Mouse (Mus musculus) heart, adult 9 months (tissue): ENCODE measurements around the gene Astn2.
"Not testable (repeated sequence)": the region's sequence is repeated elsewhere in the genome, so short reads cannot be mapped to it uniquely, and the experiment has no call there.

Source experiments
- DNase-seq, 2 experiments: peaks; one replicate each; pipeline ENCODE4 v3.0.0; 2022; ENCODE audit warnings: low spot score in 2 of 2

The Astn2 gene

DNA sequence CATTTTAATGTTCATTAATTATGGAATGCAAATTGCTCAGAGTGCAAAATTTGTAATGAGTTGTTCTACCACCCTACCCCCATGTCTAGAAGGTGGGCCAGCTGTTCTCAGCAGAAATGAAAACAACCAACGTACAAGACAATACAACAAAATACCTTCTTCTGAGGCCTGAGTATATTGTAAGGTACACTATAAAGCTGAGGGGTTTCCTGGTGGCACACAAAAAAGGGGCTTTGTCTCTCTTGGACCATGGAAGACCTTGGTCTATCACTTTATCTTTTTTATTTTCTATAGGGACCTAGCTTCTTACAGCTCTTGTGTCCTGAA, 645.6 kb downstream of the Astn2 start:
- no peak for DNase-seq

- DNase-seq = no peak
Observed at GRCm38 (mm10) chr4:65758174-65758874, 646.1 kb downstream of the Astn2 start.

GRCm38 (mm10) chr4:65752941-65753340, 651.5 kb downstream of the Astn2 start:
- DNase-seq = no peak

DNA sequence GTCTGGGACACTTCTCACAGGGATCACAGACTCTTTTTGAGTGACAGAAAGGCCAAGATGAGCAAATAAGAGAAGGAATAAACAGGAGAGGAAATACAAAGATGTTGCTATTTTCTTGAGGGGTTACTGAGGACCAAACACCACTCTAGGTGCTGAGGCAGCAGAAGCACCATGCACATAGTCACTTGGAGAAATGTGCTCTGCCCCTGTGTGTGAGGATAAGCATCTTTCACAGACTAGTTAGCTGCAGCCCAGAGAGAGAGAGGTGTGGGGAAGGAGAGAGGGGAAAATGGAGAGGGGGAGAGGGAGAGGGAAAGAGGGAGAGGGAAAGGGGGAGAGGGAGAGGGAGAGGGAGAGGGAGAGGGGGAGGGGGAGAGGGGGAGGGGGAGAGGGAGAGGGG, 659.6 kb downstream of the Astn2 start:
- no peak for DNase-seq

- DNase-seq = no peak
Observed at GRCm38 (mm10) chr4:65744088-65744610, 660.3 kb downstream of the Astn2 start.

DNA sequence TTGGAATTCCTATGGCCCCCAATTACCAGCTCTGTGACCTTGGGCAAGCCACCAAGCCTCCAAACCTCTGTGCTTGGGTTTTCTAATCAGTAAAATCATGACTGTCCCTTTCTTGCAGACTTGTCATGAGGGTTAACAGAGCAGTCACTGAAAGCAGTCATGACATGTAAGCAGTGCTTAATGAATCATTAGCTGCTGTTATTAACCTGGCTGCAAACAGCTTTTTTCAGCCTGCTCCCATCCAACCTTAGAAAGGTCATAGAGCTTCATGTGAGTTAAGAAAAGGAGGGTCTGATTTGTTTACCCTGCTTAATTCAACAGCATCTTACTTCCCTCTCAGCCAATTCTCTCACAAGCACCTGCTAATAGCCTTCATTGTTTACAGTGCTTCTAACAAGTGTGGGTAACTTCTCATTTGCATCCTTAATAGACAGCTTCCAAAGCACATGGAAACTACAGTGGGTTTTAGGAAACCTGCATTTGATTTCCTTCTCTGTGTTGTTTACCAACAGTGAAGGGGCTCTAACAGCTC, 661.2 kb downstream of the Astn2 start:
- no peak for DNase-seq

DNA sequence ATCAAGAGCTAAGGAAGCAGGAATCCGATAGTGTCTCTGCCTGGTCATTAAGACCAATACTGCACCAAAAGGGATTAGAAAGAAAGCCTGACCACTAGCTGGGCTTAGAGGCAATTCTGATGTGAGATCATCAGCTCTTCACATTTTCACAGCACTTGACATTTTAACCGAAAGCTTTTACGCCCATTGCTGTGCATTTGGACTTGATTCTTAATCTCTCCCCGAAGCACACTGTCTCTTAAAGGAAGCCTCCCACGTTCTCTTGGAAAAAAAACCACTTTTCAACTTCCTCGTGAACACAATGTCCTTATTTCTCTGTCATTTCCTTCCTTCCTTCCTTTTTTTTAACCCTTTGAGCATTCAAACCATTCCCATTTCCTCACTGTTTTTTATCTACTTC, 680.0 kb downstream of the Astn2 start:
- DNase-seq = no peak

DNA sequence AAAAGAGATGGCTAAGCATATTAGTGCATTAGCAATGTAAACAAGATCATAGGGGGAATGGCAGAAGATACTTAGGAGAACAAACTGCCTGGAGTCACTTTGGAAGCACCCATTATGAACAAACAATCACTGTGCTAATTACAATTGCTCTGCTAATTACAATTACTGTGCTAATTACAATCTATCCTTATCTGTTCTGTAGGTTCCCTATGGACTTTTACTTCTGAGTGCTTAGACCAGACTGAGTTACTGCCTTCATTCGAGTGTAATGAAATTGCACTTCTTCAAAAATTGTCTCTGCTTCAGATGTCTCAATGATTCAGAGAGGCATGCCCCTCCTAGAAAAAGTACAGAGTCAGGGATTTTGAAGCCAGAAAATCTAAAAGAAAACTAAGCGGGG, 684.8 kb downstream of the Astn2 start:
- no peak for DNase-seq

- no peak for DNase-seq
Observed at GRCm38 (mm10) chr4:65717899-65718298, 686.5 kb downstream of the Astn2 start.

GRCm38 (mm10) chr4:65716086-65716485, 688.3 kb downstream of the Astn2 start:
- DNase-seq = no peak

- DNase-seq = no peak
Observed at GRCm38 (mm10) chr4:65711678-65712077, 692.7 kb downstream of the Astn2 start.

GRCm38 (mm10) chr4:65710623-65711022, 693.8 kb downstream of the Astn2 start:
- DNase-seq = no peak

- DNase-seq = no peak
Observed at GRCm38 (mm10) chr4:65701848-65702247, 702.6 kb downstream of the Astn2 start.

GRCm38 (mm10) chr4:65699743-65700361, 704.6 kb downstream of the Astn2 start:
- no peak for DNase-seq

DNA sequence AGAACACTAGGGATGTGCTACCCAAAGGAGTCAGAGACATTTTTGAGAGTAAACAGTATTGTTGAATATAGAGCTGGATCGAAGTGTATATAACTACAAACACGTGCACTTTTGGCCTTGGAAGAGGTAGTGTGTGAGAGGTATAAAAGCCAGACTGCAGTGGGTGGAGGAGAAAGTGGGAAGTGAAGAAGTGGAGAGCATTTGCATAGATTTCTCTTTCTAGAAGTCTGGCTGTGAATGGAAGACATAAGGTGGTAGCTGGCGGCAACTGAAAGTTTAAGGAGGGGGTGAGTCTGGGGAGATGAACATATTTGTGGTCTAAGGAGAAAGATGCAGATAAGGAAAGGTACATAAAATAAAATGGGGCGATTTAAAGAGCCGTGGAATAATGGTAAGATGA, 709.2 kb downstream of the Astn2 start:
- no peak for DNase-seq

DNA sequence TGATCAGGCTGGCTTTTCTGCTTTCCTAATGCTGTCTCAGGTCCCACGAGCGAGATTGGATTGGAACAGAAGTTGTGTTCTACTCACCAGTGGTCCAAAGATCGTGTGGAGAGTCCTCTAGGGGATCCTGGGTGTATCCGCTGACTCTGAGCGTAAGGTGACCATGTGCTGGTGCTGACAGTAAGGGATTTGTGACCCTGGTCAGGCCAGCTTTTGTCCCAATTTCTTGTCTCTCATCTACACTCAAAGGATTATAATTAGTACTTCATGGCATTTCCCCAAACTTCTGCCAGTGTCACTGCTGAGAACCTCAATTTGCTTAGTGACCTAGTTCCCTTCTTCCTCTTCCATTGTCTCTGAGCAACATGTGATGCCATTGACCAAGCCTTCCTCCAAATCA, 710.4 kb downstream of the Astn2 start:
- no peak for DNase-seq

- no peak for DNase-seq
Observed at GRCm38 (mm10) chr4:65687006-65687723, 717.2 kb downstream of the Astn2 start.

DNA sequence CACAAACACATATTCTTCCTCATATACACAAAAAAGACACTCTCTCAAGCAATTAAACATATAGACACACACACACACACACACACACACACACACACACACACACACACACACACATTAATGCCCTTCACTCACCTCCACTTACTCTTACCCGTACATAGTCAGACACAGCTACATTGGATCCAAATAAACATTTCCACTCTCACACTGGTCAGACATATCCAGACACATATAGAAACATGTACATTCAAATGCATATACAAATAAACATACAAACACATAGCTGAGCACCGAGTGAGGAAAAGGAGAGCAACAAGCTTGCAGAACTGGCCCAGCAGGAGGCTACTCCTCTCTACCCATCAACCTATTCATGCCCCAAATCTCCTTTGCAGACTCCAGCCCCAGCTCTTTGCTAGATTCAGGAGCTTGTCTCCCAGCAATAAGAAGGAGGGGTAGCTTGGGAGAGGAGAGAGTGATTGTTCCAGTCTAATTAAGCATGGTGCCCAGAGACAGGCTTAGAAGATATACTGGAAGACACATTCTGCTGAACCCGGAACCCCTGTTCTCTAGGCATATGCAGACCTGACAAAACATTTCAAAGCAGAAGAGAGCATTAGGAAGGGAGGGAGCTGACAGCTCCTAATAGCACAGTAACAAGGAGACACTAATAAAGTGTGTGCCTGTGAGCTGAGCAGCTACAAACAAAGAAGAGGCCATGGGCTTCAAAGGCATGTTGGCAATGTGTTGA, 718.0 kb downstream of the Astn2 start:
- DNase-seq = no peak

- no peak for DNase-seq
Observed at GRCm38 (mm10) chr4:65684401-65684800, 720.0 kb downstream of the Astn2 start.

DNA sequence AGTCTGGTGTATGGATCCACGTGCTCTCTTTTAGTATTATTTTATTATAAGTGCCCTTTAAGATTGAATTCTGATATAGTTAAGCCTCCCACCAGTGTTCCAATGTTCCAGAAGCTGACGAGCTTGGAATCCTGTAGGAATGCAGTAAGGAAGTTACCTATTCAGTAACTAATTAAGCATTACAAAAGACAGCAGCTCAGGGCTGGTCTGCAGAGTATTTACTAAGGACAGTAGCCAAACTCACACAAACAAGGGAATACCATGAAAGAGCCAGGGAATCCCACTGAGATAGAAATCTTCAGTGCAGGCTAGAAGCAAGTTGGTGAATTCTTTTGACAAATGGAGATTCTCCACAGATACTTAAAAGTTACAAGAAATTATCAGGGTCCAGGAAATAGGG, 724.6 kb downstream of the Astn2 start:
- DNase-seq = not testable (repeated sequence)

DNA sequence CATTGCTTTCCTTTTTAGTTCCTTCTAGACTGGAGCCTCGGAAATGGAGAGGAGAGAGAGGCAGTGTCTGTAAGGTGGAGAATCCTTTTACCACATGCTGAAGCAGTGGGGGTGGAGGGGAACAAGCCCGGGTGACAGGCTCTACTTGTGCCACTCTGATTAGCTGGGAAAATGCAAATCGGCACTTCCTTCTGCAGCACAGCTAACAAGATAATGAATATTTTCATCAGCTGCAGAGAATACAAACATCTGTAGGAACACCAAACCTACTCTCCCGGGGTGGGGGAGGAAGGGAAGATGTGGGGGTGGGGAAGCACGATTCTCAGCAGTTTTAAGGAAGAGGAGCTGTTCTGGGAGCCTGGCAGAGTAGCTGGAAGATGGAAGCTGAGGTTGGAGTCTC, 725.5 kb downstream of the Astn2 start:
- DNase-seq = no peak

GRCm38 (mm10) chr4:65678495-65678894, 725.9 kb downstream of the Astn2 start:
- no peak for DNase-seq
